Mouse (Mus musculus) forebrain, postnatal 0 days (tissue): ENCODE measurements at regions not wholly inside any gene's neighbourhood (a gene's known extent, or its start where the extent isn't known, plus 50 kb on each side); places are given as distances from the start of the nearest gene placed in this dataset.

Experiments
- ATAC-seq: fragments of 200-750 bp; cut with Nextera tagmentation; 2 replicates; pipeline ENCODE4 v1.8.0; 2017; ENCODE audit warnings: mild to moderate bottlenecking, moderate library complexity
- DNase-seq: peaks from one replicate; pipeline ENCODE4 v3.0.0-alpha.2; 2015
- H3K27ac ChIP-seq: fragments of 300-500 bp; sonication (generic); 2 replicates; pipeline ENCODE4 v1.5.1; 2014; ENCODE audit warnings: low read depth, mild to moderate bottlenecking, antibody characterized with exemption, low read length, moderate library complexity, mixed read lengths
- H3K27me3 ChIP-seq: fragments of 300-500 bp; sonication (generic); 2 replicates; pipeline ENCODE4 v1.6.1; 2014; ENCODE audit warnings: mild to moderate bottlenecking, low read length, mixed read lengths; ENCODE audit not compliant: insufficient read depth
- H3K36me3 ChIP-seq: fragments of 300-500 bp; sonication (generic); 2 replicates; pipeline ENCODE4 v1.6.1; 2014; ENCODE audit warnings: mild to moderate bottlenecking, moderate library complexity; ENCODE audit not compliant: insufficient read depth
- H3K4me1 ChIP-seq: fragments of 300-500 bp; sonication (generic); 2 replicates; pipeline ENCODE4 v1.6.1; 2014; ENCODE audit warnings: antibody characterized with exemption; ENCODE audit not compliant: insufficient read depth
- H3K4me2 ChIP-seq: fragments of 300-500 bp; sonication (generic); 2 replicates; pipeline ENCODE4 v1.6.1; 2014; ENCODE audit warnings: low read depth, mild to moderate bottlenecking, moderate library complexity
- H3K4me3 ChIP-seq: fragments of 300-500 bp; sonication (generic); 2 replicates; pipeline ENCODE4 v1.5.1; 2014; ENCODE audit warnings: low read depth, low read length, mixed read lengths
- H3K9ac ChIP-seq: fragments of 300-500 bp; sonication (generic); 2 replicates; pipeline ENCODE4 v1.6.1; 2014; ENCODE audit warnings: mild to moderate bottlenecking
- H3K9me3 ChIP-seq: fragments of 300-500 bp; sonication (generic); 2 replicates; pipeline ENCODE4 v1.6.1; 2016; ENCODE audit warnings: low read length
- CTCF ChIP-seq: sonication (generic); IDR thresholded peaks from 2 replicates; pipeline ENCODE4 v1.5.1; 2016; ENCODE audit warnings: antibody characterized with exemption, control low read depth, low read depth
- WGBS: fragments of 180-500 bp; shearing (Covaris S2); extraction: QIAGEN DNeasy Blood & Tissue Kit; methylation state at CpG from one replicate; pipeline ENCODE4 v1.1.7; 2014; 5-methylcytosine and 5-hydroxymethylcytosine counted together

DNA sequence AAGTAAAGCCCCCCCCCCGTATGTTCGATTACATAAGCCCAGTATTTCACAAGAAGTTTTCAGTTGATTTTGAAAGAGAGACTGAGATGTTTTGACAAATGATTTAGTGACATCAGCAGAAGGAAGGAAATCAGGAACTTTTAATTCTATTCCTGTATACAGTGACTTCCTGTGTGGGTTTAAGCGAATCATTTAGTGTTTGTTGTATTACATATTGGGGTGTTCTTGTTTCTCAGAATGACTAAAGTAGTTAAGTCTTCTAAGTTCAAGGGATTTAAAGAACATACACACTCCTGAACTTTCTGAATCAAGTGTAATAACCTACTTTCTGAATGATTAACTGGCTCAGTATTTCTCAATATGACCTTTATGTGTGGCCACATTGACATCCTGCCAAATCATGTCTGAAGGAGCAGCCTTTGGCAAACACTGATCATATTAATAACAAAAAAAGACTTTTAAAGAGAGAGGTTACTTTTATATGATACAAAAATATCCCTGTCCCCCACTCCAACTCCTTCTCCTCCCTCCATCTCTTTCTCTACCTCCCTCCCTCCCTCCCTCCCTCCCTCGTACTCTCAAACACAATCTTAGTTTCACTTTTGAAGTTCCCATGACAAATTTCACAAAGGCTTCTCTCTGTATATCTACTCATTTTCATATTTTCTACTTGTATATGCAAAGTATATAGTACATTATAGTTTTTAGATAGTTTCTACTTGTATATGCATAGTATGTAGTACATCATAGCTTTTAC is 3522.8 kb upstream of the Gm7489 start:
- TF ChIP-seq CTCF: no peak
- 85% methylated on average over 4 of the region's 4 CpGs for WGBS
- no peak for ATAC-seq
- H3K4me1 ChIP-seq: no peaks in the 10 kb centered on the region
- no peaks in the 10 kb centered on the region for H3K9me3 ChIP-seq
- no peaks in the 10 kb centered on the region for H3K27me3 ChIP-seq
- no peak overlapping the region for H3K4me2 ChIP-seq
- no peak overlapping the region for H3K9ac ChIP-seq
- H3K36me3 ChIP-seq: no peaks in the 10 kb centered on the region
- DNase-seq: no peak
- H3K27ac ChIP-seq: no peak overlapping the region
- H3K4me3 ChIP-seq: no peak overlapping the region

DNA sequence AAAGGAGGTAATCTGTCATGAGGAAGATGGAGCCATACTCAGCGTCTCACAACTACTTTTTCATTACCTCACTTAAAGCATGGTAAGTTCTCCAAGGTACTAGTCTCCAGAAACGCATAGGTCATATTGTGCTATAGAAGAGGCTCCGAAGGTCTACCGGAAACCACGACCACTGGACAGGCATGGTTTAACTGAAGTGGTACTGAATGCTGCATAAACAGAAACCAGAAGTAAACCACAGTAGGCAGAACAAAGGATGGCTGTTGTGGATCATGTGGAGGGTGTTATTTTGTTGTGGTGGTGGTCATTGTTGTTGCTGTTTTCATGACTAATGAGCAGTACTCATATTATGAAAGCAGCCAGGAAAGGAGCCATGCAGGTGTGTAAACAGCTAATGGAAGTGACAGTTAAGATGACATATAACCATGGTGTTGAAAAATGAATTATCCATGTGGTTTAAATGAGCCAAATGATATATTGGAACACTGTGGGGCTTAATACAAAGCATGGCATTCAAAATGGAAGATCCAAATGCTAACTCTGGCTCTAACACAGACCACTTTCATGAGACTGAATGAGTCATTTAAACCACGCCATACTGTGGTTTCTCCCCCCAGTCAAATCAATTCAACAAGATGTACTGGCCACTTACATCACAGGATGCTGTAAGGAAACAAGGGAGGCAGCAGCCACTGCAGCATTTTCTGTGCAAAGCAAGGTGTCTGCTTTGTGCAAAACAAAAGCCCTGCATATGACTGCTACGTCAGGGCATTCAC is 3484.5 kb upstream of the Gm7489 start:
- Histone ChIP-seq H3K4me3 (no peak overlapping the region), H3K36me3 (no peaks in the 10 kb centered on the region), H3K4me2 (no peak overlapping the region), H3K27ac (no peak overlapping the region), H3K9me3 (no peaks in the 10 kb centered on the region), H3K9ac (no peak overlapping the region), H3K4me1 (no peaks in the 10 kb centered on the region), H3K27me3 (no peaks in the 10 kb centered on the region)
- ATAC-seq: no peak
- WGBS: 84% methylated on average over 7 of the region's 7 CpGs
- no peak for TF ChIP-seq CTCF
- no peak for DNase-seq

DNA sequence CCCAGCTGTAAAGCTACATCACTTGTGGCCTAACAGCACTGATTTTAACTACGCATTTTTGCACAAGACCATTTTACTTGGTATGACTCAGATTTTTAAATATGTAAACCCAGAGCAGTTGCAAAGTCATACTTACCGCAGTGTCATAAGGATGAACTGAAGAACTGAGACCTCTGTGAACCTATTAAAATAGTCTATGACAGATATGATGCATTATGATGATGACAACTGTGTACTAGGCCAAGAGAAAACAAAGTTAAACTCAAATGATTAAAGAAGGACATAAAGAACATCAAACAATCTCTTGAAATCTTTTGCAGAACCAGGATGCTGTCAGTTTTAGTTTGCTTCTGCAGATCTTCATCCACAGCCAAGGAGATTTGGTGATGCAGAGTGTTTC is 3483.3 kb upstream of the Gm7489 start:
- Histone ChIP-seq H3K27ac (no peak overlapping the region), H3K4me3 (no peak overlapping the region), H3K4me1 (no peaks in the 10 kb centered on the region), H3K4me2 (no peak overlapping the region), H3K27me3 (no peaks in the 10 kb centered on the region), H3K9ac (no peak overlapping the region), H3K36me3 (no peaks in the 10 kb centered on the region), H3K9me3 (no peaks in the 10 kb centered on the region)
- DNase-seq (no peak), ATAC-seq (no peak)
- WGBS: 95% methylated on average over 2 of the region's 2 CpGs
- no peak for TF ChIP-seq CTCF

DNA sequence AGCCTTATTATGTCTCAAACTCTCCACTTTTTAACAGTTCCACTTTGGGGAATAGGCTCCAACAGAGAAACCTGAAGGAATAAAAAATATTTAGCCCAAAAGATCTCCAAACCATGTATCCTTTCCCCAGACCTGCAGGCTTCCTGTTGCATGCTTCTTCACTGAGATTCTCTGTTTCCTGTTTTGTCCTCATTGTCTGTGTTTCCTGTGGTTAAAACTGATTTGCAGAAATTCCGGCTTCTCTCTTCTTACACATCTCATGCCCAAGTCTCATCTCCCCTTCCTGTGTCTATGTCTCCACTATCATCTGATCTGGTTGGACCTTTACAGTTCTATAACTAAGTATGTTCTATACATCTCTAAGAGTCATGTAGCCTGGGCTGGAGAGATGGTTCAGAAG is 3482.2 kb upstream of the Gm7489 start:
- no peak overlapping the region for H3K27ac ChIP-seq
- no peaks in the 10 kb centered on the region for H3K4me1 ChIP-seq
- H3K4me2 ChIP-seq: no peak overlapping the region
- no peaks in the 10 kb centered on the region for H3K36me3 ChIP-seq
- H3K4me3 ChIP-seq: no peak overlapping the region
- no peak overlapping the region for H3K9ac ChIP-seq
- TF ChIP-seq CTCF: no peak
- ATAC-seq (no peak), DNase-seq (no peak)
- H3K27me3 ChIP-seq: no peaks in the 10 kb centered on the region
- 94% methylated on average over 1 of the region's 1 CpGs for WGBS
- no peaks in the 10 kb centered on the region for H3K9me3 ChIP-seq

DNA sequence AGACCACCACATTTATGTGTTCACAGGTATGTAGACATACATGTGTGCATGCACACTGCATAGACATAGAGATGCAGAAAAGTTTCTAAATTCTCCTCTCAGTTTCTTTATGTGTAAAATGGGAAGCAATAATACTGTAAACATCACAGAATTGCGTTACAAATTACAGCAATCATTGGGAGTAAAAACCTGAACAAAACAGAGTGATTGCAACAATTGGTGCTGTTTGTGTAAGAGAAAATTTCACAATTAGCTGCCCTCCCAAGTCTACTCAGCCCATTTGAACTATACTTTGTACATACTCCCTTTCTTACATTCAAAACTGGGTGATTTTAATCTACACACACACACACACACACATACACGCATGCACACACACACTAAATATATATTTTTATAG is 3480.8 kb upstream of the Gm7489 start:
- H3K4me1 ChIP-seq: no peaks in the 10 kb centered on the region
- H3K4me2 ChIP-seq: no peak overlapping the region
- no peak for TF ChIP-seq CTCF
- 88% methylated on average over 2 of the region's 2 CpGs for WGBS
- no peaks in the 10 kb centered on the region for H3K9me3 ChIP-seq
- ATAC-seq (no peak), DNase-seq (no peak)
- H3K27me3 ChIP-seq: no peaks in the 10 kb centered on the region
- H3K9ac ChIP-seq: no peak overlapping the region
- H3K27ac ChIP-seq: no peak overlapping the region
- H3K36me3 ChIP-seq: no peaks in the 10 kb centered on the region
- no peak overlapping the region for H3K4me3 ChIP-seq

DNA sequence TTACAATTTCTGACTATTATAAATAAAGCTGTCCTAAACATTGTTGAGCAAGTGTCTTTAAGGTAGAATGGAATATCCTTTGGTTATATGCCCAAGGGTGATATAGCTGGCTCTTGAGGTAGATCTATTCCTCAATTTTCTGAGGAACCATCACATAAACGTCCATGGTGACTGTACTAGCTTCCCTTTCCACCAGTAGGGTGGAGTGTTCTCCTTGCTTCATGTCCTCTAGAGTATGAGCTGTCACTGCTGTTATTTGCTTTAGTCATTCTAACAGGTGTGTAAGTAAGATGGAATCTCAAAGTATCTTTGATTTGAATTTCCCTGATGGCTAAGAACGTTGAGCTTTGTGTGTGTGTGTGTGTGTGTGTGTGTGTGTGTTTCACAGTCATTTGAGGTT is 3475.7 kb upstream of the Gm7489 start:
- Histone ChIP-seq H3K4me3 (no peak overlapping the region), H3K27me3 (no peaks in the 10 kb centered on the region), H3K36me3 (no peaks in the 10 kb centered on the region), H3K4me1 (no peaks in the 10 kb centered on the region), H3K4me2 (no peak overlapping the region), H3K9me3 (no peaks in the 10 kb centered on the region), H3K27ac (no peak overlapping the region), H3K9ac (no peak overlapping the region)
- DNase-seq (no peak), ATAC-seq (no peak)
- 64% methylated on average over 2 of the region's 2 CpGs for WGBS
- TF ChIP-seq CTCF: no peak

DNA sequence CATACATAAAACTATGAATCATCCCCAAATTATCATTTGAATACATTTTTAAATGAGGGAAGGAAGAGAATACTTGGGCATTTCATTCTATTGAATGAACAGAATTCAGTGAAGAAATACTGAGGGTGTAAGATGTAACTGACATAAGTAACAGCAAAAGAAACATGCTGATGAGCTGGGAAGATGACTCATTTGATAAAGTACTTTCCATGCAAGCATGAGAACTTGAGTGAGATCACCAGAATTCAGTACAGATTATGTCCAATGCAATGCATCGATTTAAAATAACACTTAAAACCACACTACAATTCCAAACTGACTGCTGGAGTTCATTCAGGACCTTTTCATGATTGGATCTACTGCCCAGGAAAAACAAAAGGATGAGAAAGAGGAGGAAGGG is 3467.1 kb upstream of the Gm7489 start:
- no peak for DNase-seq
- H3K4me3 ChIP-seq: no peak overlapping the region
- no peaks in the 10 kb centered on the region for H3K9me3 ChIP-seq
- 78% methylated on average over 1 of the region's 1 CpGs for WGBS
- H3K9ac ChIP-seq: no peak overlapping the region
- no peaks in the 10 kb centered on the region for H3K36me3 ChIP-seq
- no peak for TF ChIP-seq CTCF
- no peak overlapping the region for H3K4me2 ChIP-seq
- no peaks in the 10 kb centered on the region for H3K4me1 ChIP-seq
- no peaks in the 10 kb centered on the region for H3K27me3 ChIP-seq
- no peak for ATAC-seq
- no peak overlapping the region for H3K27ac ChIP-seq
